Mouse (Mus musculus) stomach, postnatal 0 days (tissue): Measurements from ENCODE around the gene Eif4h.

ENCODE experiments used
- CTCF ChIP-seq: IDR thresholded peaks from 2 replicates; pipeline ENCODE4 v1.5.1; 2016; ENCODE audit warnings: antibody characterized with exemption, low read depth, mild to moderate bottlenecking, moderate library complexity
- EP300 ChIP-seq: optimal IDR thresholded peaks from 2 replicates; pipeline ENCODE3; 2016; ENCODE audit warnings: antibody characterized with exemption

DNA sequence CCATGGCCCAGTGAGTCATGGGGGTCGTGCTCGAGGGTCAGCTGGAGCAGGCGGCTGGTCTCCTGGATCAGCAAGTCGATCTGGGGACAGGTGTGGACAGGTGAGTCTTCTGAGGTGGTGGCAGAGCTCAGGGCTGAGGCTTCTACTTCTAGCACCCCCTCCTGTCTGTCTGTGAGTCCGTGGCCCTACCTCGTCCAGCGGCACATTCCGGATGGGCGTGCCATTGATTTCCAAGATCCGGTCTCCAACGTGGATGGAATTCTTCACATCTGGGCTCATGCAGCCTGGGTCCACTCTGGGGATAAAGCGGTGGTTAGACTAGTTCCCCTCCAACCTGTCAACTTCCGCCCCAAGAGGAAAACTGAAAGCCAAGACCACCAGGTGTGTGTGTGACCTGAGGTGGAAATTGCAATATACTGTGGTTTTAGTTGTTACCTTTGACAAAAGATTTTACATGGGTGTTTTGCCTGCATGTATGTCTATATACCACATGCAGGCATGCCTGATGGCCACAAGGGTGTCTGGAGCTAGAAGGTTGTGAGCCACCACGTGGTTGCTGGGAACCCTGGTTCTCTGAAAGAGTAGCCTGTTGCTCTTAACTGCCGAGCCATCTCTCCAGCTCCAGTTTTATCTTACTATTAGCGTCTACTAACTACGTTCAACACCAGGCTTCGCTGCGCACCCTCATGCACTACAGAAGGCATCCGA is 29.9 kb upstream of the Eif4h start:
- TF ChIP-seq CTCF (peak; percentile 39), EP300 (no peak)
